Mouse (Mus musculus) lung, postnatal 0 days (tissue): ENCODE measurements around the gene Vps9d1. TPM values are rescaled to one million over a fixed set of nuclear protein-coding genes. Genes with fewer than 3 reads are reported as not detected.

ENCODE experiments used
- ATAC-seq: fragments of 200-750 bp; cut with Nextera tagmentation; 2 replicates; pipeline ENCODE4 v1.8.0; 2017; ENCODE audit warnings: moderate library complexity
- DNase-seq: peaks from one replicate; pipeline ENCODE4 v3.0.0-alpha.2; 2016; ENCODE audit warnings: low spot score
- H3K27ac ChIP-seq: fragments of 300-500 bp; sonication (generic); 2 replicates; pipeline ENCODE4 v1.5.1; 2014; ENCODE audit warnings: antibody characterized with exemption, mild to moderate bottlenecking, low read length, mixed read lengths
- H3K27me3 ChIP-seq: fragments of 300-500 bp; sonication (generic); replicated peaks from 2 replicates; pipeline ENCODE4 v1.6.1; 2014; ENCODE audit warnings: low read length, mixed read lengths; ENCODE audit not compliant: insufficient read depth
- H3K36me3 ChIP-seq: fragments of 300-500 bp; sonication (generic); 2 replicates; pipeline ENCODE4 v1.6.1; 2014; ENCODE audit warnings: low read length, mixed read lengths; ENCODE audit not compliant: insufficient read depth
- H3K4me1 ChIP-seq: fragments of 300-500 bp; sonication (generic); 2 replicates; pipeline ENCODE4 v1.6.1; 2014; ENCODE audit warnings: antibody characterized with exemption, low read depth, low read length, mixed read lengths; ENCODE audit not compliant: insufficient read depth
- H3K4me2 ChIP-seq: fragments of 300-500 bp; sonication (generic); replicated peaks from 2 replicates; pipeline ENCODE4 v1.6.1; 2014; ENCODE audit warnings: low read depth, mild to moderate bottlenecking, low read length, moderate library complexity, mixed read lengths
- H3K4me3 ChIP-seq: fragments of 300-500 bp; sonication (generic); 2 replicates; pipeline ENCODE4 v1.5.1; 2014; ENCODE audit warnings: low read depth, low read length
- H3K9ac ChIP-seq: fragments of 300-500 bp; sonication (generic); replicated peaks from 2 replicates; pipeline ENCODE4 v1.6.1; 2014; ENCODE audit warnings: low read depth, mild to moderate bottlenecking
- H3K9me3 ChIP-seq: fragments of 300-500 bp; sonication (generic); 2 replicates; pipeline ENCODE4 v1.6.1; 2016; ENCODE audit warnings: low read length, mixed read lengths
- CTCF ChIP-seq: IDR thresholded peaks from 2 replicates; pipeline ENCODE4 v1.5.1; 2016; ENCODE audit warnings: antibody characterized with exemption, mild to moderate bottlenecking
- EP300 ChIP-seq: IDR thresholded peaks from 2 replicates; pipeline ENCODE4 v1.6.1; 2016; ENCODE audit warnings: antibody characterized with exemption, mild to moderate bottlenecking, control low read depth
- WGBS: fragments of 180-500 bp; shearing (Covaris S2); extraction: QIAGEN DNeasy Blood & Tissue Kit; methylation state at CpG from one replicate; pipeline ENCODE4 v1.1.7; 2014; 5-methylcytosine and 5-hydroxymethylcytosine counted together
- polyA plus RNA-seq: library from polyadenylated mRNA; unstranded; fragments of >200 nt; fragmentation: Nextera tagmentation; extraction: Ambion mirVana; gene quantifications from 2 replicates; pipeline ENCODE4 v1.2.1, GENCODE M21; 2015

Vps9d1 gene
- polyA plus RNA-seq, 1 experiment from 2014 or later, result 14.0 TPM

GRCm38 (mm10) chr8:123279828-123280227 lies 25.7 kb upstream of the Vps9d1 start:
- no peak overlapping the region for H3K27ac ChIP-seq
- no peak overlapping the region for H3K9ac ChIP-seq
- 91% methylated on average over 4 of the region's 4 CpGs for WGBS

DNA sequence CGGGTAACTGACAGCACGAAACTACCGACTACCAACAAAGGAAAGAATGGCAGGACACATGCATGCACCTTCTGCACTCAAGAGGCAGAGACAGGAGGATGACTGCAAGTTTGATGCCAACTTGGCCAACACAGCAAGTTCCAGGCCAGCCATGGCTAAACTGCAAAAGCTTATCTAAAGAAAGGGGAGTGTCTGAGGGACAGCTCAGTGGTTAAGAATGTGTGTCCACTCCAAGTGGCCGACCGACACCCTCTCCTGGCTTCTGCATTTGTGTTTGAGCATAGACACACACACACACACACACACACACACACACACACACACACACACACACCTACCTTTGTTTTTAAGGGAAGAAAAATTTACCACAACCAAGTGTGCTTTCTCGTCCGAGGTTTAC lies 24.3 kb upstream of the Vps9d1 start:
- Histone ChIP-seq H3K4me3 (no peak overlapping the region), H3K4me1 (no peaks in the 10 kb centered on the region), H3K36me3 (no peaks in the 10 kb centered on the region), H3K27ac (no peak overlapping the region), H3K9ac (no peak overlapping the region), H3K27me3 (no peaks in the 10 kb centered on the region), H3K4me2 (no peak overlapping the region), H3K9me3 (no peaks in the 10 kb centered on the region)
- DNase-seq (no peak), ATAC-seq (no peak)
- 65% methylated on average over 7 of the region's 7 CpGs for WGBS
- TF ChIP-seq EP300, result no peak
- no peak for TF ChIP-seq CTCF

More at GRCm38 (mm10) chr8:123279828-123280227, 25.7 kb upstream of the Vps9d1 start:
- no peaks in the 10 kb centered on the region for H3K9me3 ChIP-seq
- H3K4me1 ChIP-seq, result no peaks in the 10 kb centered on the region
- ATAC-seq (no peak), DNase-seq (peak; percentile 30)
- no peak overlapping the region for H3K4me3 ChIP-seq
- H3K36me3 ChIP-seq, result no peaks in the 10 kb centered on the region
- H3K27me3 ChIP-seq, result no peaks in the 10 kb centered on the region
- no peak for TF ChIP-seq CTCF
- TF ChIP-seq EP300, result no peak
- no peak overlapping the region for H3K4me2 ChIP-seq

GRCm38 (mm10) chr8:123275096-123275495 lies 20.9 kb upstream of the Vps9d1 start:
- TF ChIP-seq EP300 (no peak), CTCF (no peak)
- WGBS, result 93% methylated on average over 12 of the region's 12 CpGs
- H3K4me2 ChIP-seq, result no peak overlapping the region
- peaks cover 2% of the 10 kb centered on the region; the same call in 1 of the 2 replicates for H3K36me3 ChIP-seq
- H3K9ac ChIP-seq, result no peak overlapping the region
- no peak overlapping the region for H3K27ac ChIP-seq
- H3K4me3 ChIP-seq, result no peak overlapping the region
- no peaks in the 10 kb centered on the region for H3K4me1 ChIP-seq
- no peaks in the 10 kb centered on the region for H3K27me3 ChIP-seq
- no peaks in the 10 kb centered on the region for H3K9me3 ChIP-seq
- DNase-seq (no peak), ATAC-seq (no peak)

- no peak for TF ChIP-seq CTCF
- TF ChIP-seq EP300, result no peak
- ATAC-seq (no peak), DNase-seq (no peak)
- Histone ChIP-seq H3K27ac (no peak overlapping the region), H3K4me3 (no peak overlapping the region), H3K9me3 (no peaks in the 10 kb centered on the region), H3K36me3 (peaks cover 6% of the 10 kb centered on the region; the same call in 1 of the 2 replicates), H3K4me2 (no peak overlapping the region), H3K4me1 (no peaks in the 10 kb centered on the region), H3K27me3 (no peaks in the 10 kb centered on the region), H3K9ac (no peak overlapping the region)
- 85% methylated on average over 5 of the region's 5 CpGs for WGBS
Measured at GRCm38 (mm10) chr8:123274447-123274846, 20.3 kb upstream of the Vps9d1 start.

DNA sequence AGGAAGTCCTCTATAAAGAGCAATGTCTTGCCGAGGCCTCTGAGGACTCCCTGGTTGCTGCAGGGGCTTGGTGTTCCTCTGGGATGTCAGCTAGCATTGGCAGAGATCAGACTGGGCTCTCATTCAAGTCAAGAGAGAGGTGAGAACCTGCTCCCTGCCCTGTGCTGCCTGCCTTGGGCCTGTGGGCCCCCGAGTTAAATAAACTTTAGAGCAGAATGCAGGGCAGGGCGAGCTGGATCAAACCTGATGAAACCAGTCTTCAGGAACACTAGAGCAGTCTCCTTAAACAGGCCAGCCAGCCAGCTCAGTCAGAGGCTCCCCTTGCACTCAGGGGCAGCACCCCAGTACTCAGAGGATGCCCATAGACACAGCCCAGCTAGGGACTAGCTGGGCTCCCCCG lies 17.8 kb upstream of the Vps9d1 start:
- 49% methylated on average over 4 of the region's 4 CpGs for WGBS
- no peak overlapping the region for H3K4me3 ChIP-seq
- H3K4me1 ChIP-seq, result no peaks in the 10 kb centered on the region
- no peak overlapping the region for H3K27ac ChIP-seq
- no peak for TF ChIP-seq EP300
- no peak for TF ChIP-seq CTCF
- H3K9ac ChIP-seq, result no peak overlapping the region
- peaks cover 15% of the 10 kb centered on the region for H3K36me3 ChIP-seq
- no peak overlapping the region for H3K4me2 ChIP-seq
- DNase-seq, result no peak
- no peaks in the 10 kb centered on the region for H3K27me3 ChIP-seq
- H3K9me3 ChIP-seq, result no peaks in the 10 kb centered on the region
- no peak for ATAC-seq

DNA sequence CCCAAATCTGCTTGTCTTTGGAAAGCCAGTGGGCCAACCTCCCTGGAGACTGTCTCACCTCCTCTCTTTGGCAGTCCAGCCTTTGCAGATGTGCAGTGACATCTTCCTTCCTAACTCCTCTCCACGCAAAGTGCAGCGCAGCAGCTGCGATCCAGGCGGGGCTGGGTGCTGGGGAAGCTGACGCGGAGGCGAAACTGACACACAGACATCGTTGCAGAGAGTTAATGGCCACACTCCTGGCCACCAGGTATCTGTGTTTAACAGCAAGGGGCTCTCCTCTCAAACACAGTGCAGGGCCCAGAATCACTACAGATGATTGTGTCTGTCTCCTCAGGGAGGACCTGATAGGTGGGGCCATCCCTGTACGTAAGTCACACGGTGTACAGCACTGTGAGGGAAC lies 17.0 kb upstream of the Vps9d1 start:
- Histone ChIP-seq H3K27me3 (no peaks in the 10 kb centered on the region), H3K9me3 (no peaks in the 10 kb centered on the region), H3K4me1 (no peaks in the 10 kb centered on the region), H3K9ac (no peak overlapping the region), H3K27ac (no peak overlapping the region), H3K36me3 (peaks cover 21% of the 10 kb centered on the region), H3K4me2 (no peak overlapping the region), H3K4me3 (no peak overlapping the region)
- no peak for ATAC-seq
- 88% methylated on average over 10 of the region's 10 CpGs for WGBS
- no peak for DNase-seq
- TF ChIP-seq CTCF, result no peak
- no peak for TF ChIP-seq EP300
